Mouse (Mus musculus): ENCODE data around the gene Zfp319.

- no peak for TF ChIP-seq CTCF (IDR thresholded peaks at IDR 0.05; ENCODE audit: borderline replicate concordance, insufficient read depth, low read length)
- no peak for TF ChIP-seq POLR2A (IDR thresholded peaks at IDR 0.05; ENCODE audit: low read depth, low read length)
Measured at GRCm38 (mm10) chr8:95289066-95289650, 42.6 kb downstream of the Zfp319 start.
